Mouse (Mus musculus) megakaryocyte, adult 5-6 weeks (primary cell): ENCODE measurements around the gene Qars. TPM values are rescaled to one million over a fixed set of nuclear protein-coding genes. Genes with fewer than 3 reads are reported as not detected.

ENCODE experiments used
- ATAC-seq: 2 replicates; pipeline ENCODE4 v1.8.0; 2016; ENCODE audit warnings: mild to moderate bottlenecking, inconsistent platforms; ENCODE audit not compliant: poor library complexity, severe bottlenecking
- total RNA-seq, 2 experiments: library from RNA; stranded (forward) in 1 of 2; stranded (reverse) in 1 of 2; fragments of 153-499, 151-499 nt in 1 of 2; fragments of 221-1000, 200-1000 nt in 1 of 2; gene quantifications; 2 replicates each; pipeline versions ENCODE4 v1.2.3 to v1.2.4; 2015 to 2017

The Qars gene
- total RNA-seq (2015) (120 and 137 TPM in 2 replicates), total RNA-seq (2017) (130 and 144 TPM in 2 replicates)

DNA sequence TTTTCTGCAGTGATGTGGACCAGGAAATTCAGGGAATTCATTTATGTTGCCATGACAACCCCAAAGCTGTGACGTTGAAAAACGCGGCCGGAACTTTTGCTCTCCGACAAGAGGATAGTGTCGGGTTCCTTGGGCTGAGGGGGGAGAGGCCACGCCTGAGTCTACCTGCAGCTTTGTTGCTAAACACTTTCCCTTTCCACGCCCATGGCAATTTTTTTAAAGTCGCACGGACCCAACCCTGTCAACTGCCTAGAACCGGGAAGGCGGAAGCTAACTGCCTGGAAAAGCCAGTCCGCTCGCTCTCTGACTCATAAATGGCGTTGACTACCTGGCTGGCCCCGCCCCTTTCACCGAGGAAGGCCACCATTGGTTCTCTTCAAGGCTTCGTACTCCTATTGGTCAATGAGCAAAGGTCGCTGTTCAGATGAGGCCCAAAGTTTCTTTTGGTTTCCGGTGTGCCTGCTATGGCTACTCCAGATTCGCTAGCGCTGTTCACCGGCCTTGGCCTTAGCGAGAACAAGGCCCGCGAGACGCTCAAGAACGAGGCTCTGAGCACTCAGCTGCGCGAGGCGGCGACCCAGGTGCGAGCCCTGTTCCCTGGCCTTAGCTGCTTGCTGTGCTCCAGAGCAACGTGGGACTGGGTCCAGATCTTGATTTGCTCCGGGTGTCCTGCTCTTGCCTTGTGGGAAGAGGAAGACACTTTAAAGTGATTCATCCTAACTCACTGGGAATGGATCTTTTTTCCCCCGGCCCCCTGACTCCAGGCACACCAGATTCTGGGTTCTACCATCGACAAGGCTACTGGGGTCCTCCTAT is at the start of gene Qars:
Qars (plus strand) TSS at position 88 of the 816 bp plus-strand sequence.
- peak; percentile 98 for ATAC-seq

DNA sequence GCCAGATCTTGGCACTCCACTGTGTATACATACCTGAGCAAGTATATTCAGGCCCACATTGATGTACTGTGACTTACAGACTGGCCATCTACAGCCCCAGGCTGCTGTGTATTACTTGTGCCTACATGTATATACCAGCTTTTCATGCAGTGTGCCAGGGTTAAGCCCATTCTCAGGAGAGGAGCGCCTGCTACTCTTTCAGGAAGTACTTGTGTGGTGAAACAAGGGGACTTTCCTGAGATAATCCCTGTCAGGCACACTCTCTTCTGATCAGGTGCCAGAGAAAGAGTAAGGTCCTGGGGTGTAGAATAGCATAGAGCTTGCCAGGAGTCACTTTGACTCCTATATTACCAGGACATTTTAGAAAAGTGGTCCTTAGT is 47.6 kb upstream of the Qars start:
- ATAC-seq: peak; percentile 23

DNA sequence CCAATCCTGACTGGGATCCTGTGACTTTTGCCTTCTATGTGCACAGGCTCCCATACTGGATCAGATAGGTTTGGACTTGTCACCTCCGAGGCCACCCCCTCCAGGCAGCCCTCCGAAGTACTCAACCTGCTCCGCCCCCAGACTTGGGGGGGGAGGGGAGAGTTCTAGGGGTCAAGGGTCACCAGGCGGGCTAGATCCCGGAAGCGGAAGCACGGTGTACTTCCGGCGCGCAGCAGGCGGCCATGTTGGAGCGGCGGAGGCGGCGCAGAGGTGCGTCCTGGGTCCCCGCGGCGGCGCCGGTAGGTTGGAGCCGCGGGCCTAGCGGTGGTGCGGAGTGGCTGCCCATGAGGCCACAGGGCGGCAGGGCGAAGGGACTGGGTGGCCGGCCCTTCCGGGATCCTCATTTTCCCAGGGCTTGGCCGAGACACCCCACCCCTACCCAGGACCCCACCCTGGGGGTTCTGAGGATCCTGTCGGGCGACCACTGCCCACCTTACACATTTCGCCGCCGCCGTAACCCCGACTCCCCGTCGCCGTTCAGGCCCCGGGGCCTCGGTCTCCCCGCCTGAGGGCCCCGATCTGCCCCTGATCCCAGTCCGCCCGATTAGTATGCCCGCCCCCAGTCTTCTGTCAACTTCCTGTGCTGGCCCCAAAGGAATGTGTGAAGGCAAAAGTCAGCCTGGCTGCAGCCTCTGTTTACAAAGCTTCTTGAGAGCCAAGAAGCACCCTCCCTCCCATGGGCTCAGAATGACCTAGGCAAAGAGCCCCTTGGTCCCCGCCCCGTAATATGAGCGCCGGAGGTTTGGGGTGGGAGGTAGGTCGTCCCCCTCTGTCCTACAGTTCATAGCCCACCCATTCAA is 47.0 kb upstream of the Qars start, which contains the start of gene Ccdc71:
Ccdc71 (plus strand) TSS at position 209 of the 860 bp plus-strand sequence.
- ATAC-seq: peak; percentile 98

DNA sequence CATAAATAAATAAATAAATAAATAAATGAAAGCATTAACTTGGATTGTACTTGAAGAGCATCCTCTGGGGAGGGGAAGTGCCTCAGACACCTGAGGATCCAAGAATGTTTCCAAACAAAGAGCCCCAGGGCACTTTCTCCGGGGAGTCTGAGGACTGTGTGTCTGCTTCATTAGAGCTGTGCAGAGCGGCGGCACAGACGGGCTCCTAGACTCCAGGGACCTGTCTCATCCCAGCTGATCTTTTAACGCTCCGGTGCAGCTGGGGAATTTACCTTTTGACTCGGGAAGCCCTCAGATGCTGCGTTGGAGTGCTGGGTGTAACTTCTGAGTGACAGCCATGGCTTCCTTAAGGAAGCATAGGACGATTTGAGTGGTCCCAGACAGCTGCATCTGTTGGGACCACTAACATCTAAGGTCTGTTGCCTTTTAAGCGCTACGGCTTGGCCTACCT is 46.3 kb upstream of the Qars start, which contains the start of gene Klhdc8b:
Klhdc8b (minus strand) TSS at position 401 of the 451 bp plus-strand sequence.
- ATAC-seq: no peak

DNA sequence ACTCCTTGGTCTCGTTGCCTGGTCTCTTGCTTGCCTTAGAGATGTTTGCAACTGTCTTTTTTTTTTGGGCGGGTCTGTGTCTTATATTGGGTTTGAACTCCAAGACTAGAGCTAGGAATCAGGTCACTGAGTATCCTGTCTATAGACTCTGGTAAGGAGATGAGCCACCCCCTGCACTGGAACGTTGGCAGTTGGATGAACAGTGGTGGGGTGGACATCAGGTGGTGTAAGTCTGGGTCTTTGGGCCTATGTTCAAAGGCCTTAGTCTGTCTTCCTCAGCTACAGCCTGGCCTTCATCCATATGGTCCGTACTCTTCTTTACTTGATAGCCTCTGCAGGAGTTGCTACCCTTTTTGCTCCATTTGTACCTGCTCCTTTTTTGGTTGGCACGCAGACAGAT is 45.8 kb upstream of the Qars start:
- ATAC-seq: no peak

DNA sequence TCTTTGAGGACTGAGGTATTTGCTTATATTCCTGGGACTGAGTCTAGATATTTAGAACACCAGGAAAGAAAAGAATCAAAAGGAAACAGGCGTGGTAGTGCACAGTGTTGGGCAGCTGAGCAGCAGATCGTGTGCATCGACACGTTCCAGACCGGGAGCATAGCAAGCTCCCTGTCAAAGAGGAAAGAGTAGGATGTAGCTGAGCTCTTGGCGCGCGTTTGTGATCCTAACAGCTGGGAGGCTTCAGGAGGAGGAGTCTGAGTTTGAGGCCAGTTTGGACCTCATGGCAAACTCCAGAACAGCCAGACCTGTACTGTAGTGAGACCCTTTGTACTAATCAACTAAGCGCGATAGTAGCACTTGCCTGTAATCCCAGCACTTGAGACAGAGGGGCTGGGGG is 45.3 kb upstream of the Qars start:
- ATAC-seq: no peak

DNA sequence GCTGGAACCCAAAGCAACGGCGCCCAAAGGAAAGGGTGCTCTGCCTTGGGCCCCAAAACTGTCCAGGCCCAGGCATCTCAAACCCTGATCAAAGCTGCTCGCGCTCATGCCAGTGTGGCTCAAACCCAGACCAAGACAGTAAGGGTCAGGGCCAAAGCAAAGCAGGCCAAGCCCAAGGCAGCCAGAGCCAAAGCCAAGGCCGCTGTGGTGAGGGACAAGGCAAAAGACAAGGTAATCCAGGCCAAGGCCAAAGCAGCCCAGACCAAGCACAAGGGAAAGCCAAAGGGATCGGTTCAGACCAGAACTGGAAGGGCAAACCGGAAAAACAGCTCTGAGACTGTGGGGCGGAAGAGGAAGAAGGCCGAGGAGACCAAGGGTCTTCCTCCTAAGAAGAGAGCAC is 43.8 kb upstream of the Qars start:
- ATAC-seq: no peak

DNA sequence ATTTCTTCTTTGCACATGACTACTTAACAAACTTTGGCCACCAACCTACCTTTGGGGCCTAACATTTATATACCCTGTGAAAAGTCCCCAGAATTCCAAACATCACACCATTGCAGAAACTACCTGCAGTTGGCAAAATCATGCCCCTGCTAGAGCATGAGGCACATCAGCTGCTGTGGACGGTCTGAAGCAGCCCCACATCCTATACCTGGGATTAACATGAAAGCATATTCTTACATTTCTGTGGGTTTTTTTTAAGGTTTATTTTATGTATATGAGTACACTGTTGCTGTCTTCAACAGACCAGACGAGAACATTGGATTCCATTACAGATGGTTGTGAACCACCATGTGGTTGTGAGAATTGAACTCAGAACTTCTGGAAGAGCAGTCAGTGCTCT is 41.3 kb upstream of the Qars start:
- no peak for ATAC-seq

DNA sequence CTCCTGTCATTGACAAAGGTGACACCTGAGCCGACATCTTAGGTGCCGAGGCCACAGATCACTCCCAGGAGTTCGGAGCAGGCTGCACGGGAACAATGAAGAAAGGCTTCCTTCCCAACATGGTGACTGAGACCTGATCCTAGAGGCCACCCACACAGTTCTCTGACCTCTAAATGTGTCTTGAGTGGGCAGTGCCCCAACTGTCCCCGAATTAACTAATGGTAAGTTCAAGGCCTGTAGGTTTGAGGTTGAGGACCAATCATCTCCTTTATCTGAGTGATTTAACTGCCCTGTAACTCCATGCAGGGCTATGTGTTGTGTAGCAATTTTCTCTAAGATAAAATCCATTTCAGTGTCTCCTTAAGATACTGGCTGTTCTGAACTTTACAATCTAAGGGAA is 38.1 kb upstream of the Qars start:
- no peak for ATAC-seq

DNA sequence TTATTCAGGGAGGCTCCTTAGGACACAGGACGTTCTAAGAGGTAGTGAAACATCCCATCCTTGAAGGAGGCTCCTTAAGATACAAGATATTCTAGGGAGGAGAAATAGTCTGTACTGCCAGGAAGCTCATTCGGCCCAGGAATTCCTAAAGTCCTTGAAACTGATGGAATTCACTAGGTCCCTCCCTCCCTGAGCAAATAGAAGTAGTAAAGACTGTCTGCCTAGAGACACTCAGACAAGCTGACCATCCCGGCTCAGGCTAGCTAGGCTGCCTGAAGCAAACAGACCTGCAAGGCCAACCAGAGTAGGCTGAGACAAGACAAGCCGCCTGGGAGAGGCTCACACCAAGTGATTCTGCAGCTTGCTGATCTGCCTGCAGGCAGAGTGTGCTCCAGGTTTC is 37.7 kb upstream of the Qars start:
- no peak for ATAC-seq

DNA sequence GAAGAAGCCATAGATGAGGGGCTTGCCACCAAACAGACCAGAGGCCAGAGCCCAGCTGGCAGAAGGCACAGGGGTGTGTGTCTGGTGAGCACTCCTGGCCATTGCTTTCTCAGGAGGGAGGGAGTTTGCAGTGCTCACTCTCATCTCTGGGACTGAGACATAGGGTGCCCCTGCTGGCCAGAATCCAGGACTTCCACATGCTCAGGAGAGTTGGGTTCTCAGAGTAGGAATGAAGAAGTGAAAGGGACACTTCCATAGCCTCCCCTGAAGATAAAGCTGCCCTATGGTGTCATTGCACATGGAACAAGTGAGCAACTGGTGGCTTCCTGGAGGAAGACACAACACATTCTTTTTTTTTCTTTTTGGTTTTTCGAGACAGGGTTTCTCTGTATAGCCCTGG is 33.0 kb upstream of the Qars start:
- ATAC-seq: peak; percentile 62

DNA sequence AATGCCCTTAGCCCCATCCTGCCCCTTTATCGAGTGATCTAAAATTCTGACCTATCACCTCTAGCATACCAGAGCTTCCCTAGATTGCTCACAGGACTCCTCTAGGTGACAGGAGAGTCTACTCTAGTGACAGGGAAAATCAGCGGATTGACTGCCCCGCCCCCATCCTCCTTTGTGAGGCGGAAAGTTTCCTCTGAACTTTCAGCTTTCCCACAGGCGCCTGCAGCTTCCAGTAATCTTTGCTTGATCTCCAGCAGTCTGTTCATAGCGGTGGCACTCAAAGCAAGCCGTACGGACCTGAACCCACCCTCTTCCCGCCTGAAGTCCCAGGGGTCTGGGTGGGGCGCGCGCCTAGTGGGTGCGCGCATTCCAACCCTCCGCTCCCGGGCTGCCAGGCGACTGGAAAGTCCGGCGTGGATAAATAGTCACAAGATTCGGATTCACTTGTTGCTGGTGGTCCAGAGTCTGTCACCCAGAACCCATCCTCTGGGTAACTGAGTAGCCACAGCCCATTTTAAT is 28.8 kb upstream of the Qars start:
- no peak for ATAC-seq

DNA sequence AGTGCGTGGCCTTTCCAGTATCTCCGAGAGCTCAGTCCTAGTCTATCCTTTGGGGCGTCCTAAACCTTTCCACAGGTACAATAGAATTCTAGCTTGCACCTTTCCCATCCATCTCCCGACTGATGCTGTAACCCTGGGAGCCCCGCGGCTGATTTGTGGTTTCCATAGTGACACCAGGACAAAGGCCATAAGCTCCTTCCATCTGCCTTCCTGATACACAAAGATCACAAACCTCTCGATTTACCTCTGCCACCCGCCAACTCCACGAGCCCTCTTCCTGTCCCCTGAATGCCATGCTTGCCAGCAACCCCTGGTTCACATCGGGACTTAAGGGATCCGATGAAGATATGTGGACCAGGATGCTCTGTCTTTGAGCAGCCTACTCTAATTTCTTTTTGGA is 28.3 kb upstream of the Qars start:
- no peak for ATAC-seq

DNA sequence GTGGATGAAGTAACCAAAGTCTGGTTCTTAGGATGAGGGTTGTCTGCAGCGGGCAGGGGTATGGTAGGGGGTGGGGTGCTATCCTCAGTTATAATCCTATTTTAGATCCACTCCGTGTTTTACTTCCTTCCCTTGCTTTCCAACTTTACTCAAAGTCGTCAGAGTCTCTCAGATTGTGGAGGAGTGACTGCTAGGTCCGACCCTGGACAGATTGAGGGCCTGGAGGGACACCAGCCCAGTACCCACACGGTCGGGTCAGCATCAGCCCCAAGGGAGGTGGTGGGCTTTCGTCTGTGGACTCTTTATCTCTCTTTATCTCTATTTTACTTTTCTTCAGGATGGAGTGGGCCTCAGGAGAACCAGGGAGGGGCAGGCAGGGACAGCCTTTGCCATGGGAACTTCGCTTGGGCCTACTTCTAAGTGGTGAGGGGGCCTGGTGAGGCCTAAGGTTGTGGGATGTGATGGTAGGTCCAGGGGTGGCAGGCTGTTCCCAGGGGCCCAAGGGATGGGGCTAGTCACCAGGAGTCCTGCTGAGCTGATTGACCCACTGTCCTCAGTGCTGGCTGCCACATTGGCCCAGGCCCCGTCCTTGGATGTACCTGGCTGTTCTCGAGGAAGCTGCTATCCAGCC is 27.7 kb upstream of the Qars start, which contains the start of gene Lamb2:
Lamb2 (plus strand) TSS at position 16 of the 631 bp plus-strand sequence.
- ATAC-seq: no peak

DNA sequence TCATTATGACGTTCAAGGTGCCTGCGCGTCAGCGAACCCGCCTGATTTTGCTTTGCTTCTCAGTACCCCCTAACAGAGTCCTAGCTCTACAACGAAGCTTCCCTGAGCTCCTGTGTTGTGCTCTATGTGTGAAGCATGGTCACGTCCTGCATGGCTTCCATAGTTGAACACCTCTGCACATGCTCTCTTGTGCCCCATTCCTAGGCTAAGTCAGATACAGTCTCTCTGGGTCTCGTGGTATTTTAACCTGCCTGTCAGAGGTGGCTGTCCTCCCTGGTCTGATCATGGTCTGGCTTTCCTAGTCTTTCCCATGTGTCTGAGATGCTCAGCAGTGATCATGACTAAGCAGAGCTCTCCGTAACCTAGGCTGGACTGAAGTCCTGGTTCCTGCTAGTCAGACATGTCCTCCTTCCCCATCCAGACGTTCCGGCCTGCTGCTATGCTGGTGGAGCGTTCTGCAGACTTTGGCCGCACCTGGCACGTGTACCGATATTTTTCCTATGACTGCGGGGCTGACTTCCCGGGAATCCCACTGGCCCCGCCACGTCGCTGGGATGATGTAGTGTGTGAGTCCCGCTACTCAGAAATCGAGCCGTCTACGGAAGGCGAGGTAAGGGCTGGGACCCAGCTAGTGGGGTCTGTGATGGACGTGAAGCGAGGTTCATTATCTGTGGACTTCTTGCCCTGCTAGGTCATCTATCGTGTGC is 26.5 kb upstream of the Qars start:
- no peak for ATAC-seq

DNA sequence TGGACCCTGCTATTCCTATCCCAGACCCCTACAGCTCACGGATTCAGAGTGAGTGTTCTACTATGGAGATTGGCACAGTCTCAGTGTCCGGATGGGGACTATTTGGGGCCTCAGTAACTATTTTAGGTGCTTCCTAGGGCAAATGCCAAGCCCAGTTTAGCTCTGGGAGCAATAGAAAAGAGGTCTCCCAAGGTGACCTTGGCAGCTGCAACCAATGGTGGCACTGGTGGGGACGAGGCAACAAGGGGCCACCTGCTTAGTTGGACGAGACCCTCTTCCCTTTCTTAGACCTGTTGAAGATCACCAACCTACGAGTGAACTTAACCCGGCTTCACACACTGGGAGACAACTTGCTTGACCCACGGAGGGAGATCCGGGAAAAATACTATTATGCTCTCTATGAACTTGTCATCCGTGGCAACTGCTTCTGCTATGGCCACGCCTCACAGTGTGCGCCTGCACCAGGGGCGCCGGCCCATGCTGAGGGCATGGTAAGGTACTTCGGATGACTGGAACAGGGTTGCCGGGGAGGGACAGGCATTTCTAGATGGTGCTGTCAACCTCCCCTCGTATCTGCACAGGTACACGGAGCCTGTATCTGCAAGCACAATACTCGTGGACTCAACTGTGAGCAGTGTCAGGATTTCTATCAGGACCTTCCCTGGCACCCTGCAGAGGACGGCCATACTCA is 25.8 kb upstream of the Qars start:
- ATAC-seq: no peak

DNA sequence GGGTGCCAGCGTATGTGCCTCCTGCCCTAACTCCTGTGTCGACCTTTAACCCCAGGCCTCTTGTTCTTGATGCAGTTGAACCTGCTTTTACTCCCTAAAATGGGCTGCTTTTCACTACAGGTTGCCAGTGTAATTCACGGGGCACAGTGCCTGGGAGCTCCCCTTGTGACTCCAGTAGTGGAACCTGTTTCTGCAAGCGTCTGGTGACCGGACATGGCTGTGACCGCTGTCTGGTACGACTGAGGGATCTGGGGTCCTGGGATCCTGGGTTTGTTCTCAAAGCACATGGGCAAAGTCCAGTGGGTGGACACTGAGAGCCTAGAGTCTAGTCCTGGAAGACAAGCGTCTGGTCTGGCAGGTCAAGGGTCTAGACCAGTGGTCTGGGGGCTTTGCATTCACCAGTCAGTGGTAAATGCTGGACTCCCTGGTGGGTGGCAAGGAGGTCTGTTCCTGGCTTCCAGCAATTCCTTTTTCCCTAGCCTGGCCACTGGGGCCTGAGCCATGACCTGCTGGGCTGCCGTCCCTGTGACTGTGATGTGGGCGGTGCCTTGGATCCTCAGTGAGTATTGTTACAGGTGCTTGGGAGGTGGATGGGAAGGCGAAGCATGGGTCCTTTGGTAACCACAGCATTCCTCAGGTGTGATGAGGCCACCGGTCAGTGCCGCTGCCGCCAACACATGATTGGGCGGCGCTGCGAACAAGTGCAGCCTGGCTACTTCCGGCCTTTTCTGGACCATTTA is 24.3 kb upstream of the Qars start:
- ATAC-seq: no peak

DNA sequence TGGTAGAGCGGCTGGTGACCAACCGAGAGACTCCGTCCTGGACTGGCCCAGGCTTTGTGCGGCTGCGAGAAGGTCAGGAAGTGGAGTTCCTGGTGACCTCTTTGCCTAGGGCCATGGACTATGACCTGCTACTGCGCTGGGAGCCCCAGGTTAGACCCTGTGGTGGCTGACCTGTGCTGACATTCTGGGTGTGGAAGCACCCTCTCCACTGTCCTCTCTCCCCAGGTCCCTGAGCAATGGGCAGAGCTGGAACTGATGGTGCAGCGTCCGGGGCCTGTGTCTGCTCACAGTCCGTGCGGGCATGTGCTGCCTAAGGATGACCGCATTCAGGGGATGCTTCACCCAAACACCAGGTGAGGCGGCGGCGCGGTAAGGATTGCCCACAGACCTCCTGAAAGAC is 23.5 kb upstream of the Qars start:
- ATAC-seq: no peak

DNA sequence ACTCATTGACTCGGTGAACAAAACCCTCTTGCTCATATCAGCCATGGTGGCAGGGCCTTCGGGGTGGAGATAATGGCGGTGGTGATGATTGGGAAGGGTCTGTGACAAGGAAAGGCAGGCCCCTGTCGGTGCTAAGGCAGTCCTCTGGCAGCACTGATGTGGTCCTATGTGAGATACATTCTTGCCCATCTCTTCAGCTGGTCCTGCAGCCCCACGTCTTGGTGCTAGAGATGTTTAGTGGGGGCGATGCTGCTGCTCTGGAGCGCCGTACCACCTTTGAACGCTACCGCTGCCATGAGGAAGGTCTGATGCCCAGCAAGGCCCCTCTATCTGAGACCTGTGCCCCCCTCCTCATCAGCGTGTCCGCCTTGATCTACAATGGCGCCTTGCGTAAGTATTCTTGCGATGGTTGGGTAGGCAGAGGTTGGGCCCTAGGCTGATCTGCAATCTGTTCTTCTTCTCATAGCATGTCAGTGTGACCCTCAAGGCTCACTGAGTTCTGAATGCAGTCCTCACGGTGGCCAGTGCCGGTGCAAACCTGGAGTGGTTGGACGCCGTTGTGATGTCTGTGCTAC is 22.1 kb upstream of the Qars start:
- no peak for ATAC-seq
